Mouse (Mus musculus): ENCODE results near the gene Pamr1.

Pamr1 gene

GRCm38 (mm10) chr2:102598911-102599721 lies 49.3 kb downstream of the Pamr1 start:
- DNase-seq (ENCODE audit: low spot score in 2 of 2) = no peak

GRCm38 (mm10) chr2:102600516-102600915 lies 50.7 kb downstream of the Pamr1 start:
- DNase-seq (ENCODE audit: low spot score in 2 of 2) = no peak

- DNase-seq (ENCODE audit: low spot score in 2 of 2) = no peak
Observed at GRCm38 (mm10) chr2:102610485-102610884, 60.7 kb downstream of the Pamr1 start.

GRCm38 (mm10) chr2:102616637-102617036 lies 66.8 kb downstream of the Pamr1 start:
- no peak for DNase-seq (ENCODE audit: low spot score in 2 of 2)

- DNase-seq (ENCODE audit: low spot score in 2 of 2) = no peak
Observed at GRCm38 (mm10) chr2:102620744-102621429, 71.1 kb downstream of the Pamr1 start.

GRCm38 (mm10) chr2:102622176-102622575 lies 72.4 kb downstream of the Pamr1 start:
- no peak for DNase-seq (ENCODE audit: low spot score in 2 of 2)

GRCm38 (mm10) chr2:102622943-102623342 lies 73.1 kb downstream of the Pamr1 start:
- no peak for DNase-seq (ENCODE audit: low spot score in 2 of 2)

GRCm38 (mm10) chr2:102624538-102624937 lies 74.7 kb downstream of the Pamr1 start:
- DNase-seq (ENCODE audit: low spot score in 2 of 2) = no peak

GRCm38 (mm10) chr2:102632361-102632760 lies 82.5 kb downstream of the Pamr1 start:
- DNase-seq (ENCODE audit: low spot score in 2 of 2) = no peak

GRCm38 (mm10) chr2:102634010-102634409 lies 84.2 kb downstream of the Pamr1 start:
- no peak for DNase-seq (ENCODE audit: low spot score in 2 of 2)

- no peak for DNase-seq (ENCODE audit: low spot score in 2 of 2)
Observed at GRCm38 (mm10) chr2:102635523-102636060, 85.8 kb downstream of the Pamr1 start.

GRCm38 (mm10) chr2:102636116-102636600 lies 86.3 kb downstream of the Pamr1 start:
- DNase-seq (ENCODE audit: low spot score in 2 of 2) = no peak

- DNase-seq (ENCODE audit: low spot score in 2 of 2) = no peak
Observed at GRCm38 (mm10) chr2:102638140-102638539, 88.3 kb downstream of the Pamr1 start.

GRCm38 (mm10) chr2:102638690-102639089 lies 88.9 kb downstream of the Pamr1 start:
- DNase-seq (ENCODE audit: low spot score in 2 of 2) = no peak

- DNase-seq (ENCODE audit: low spot score in 2 of 2) = no peak
Observed at GRCm38 (mm10) chr2:102648845-102649500, 99.2 kb downstream of the Pamr1 start.

GRCm38 (mm10) chr2:102650322-102650721 lies 100.5 kb downstream of the Pamr1 start:
- no peak for DNase-seq (ENCODE audit: low spot score in 2 of 2)

GRCm38 (mm10) chr2:102655966-102656725 lies 106.3 kb downstream of the Pamr1 start:
- DNase-seq (ENCODE audit: low spot score in 2 of 2) = no peak

- DNase-seq (ENCODE audit: low spot score in 2 of 2) = no peak
Observed at GRCm38 (mm10) chr2:102657726-102658125, 107.9 kb downstream of the Pamr1 start.

- no peak for DNase-seq (ENCODE audit: low spot score in 2 of 2)
Observed at GRCm38 (mm10) chr2:102658163-102658660, 108.4 kb downstream of the Pamr1 start, which contains the start of gene Slc1a2. Slc1a2 (plus strand) TSS chr2:102658659.

GRCm38 (mm10) chr2:102658661-102659520 lies 109.1 kb downstream of the Pamr1 start:
- no peak for DNase-seq (ENCODE audit: low spot score in 2 of 2)

Measured in spleen, postnatal 4 days (tissue).